Mouse (Mus musculus) mature B cell (primary cell): ENCODE data around the gene Mbnl2.

Experiments used
- in situ Hi-C: fragments of 300-500 bp; cut with MboI; formaldehyde crosslinking; loops from 2 replicates; pipeline ENCODE4 v1.14.3; 2019

Mbnl2 gene

DNA sequence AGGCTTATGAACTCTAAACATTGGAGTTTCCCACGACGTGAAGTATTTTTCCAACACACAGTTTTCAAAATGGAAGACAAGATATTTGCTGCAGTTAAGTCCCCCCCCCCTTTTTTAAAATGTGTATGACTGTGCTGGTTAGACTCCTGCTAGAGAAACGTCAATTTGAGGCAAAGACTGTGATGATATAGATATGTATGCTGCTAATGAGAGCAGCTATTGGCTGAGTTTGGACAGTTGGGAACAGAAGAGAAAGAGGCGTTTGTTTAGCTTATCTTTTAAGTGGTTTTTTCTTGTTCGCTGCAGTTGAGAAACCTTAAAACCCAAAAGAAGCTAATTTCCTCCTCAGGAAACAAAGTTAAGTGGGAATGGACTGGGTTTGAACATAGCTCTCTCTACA lies 106.7 kb downstream of the Mbnl2 start:
- in situ Hi-C loops: loop anchor here (25.0 kb wide), 1 partner anchor 245 kb away; no protein-coding TSS in a partner anchor

DNA sequence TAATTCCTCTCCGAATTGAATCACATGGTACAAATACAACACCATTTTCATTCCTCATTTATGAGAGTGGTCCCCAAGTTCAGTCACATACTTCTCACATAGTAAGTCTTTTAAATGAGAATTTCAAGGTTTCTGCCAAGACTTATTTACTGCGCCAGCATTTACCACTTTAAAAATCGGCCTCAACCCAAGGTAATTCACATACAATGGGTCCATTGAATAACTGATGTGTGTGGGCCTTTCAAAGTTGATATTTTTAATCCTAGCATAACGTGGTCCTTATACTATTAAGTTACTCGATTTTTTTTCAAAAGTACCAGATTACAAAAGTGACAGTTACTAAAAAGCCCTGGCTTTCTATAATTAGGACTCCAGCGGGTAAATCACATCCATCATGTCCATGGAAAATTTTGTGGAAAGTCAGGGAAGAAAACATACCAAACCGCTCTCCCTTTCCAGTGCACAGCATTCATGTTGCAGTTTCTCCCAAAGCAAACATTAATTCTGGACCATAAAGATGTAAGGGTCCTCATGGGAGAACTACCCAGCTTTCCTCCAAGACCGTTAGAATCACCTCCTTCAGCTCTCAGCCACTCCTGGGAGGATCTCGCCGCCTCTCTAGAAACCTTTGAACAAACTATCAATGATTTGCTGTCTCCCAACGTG lies 107.8 kb downstream of the Mbnl2 start:
- in situ Hi-C loops: loop anchor here (25.0 kb wide), 1 partner anchor 246 kb away; no protein-coding TSS in a partner anchor

DNA sequence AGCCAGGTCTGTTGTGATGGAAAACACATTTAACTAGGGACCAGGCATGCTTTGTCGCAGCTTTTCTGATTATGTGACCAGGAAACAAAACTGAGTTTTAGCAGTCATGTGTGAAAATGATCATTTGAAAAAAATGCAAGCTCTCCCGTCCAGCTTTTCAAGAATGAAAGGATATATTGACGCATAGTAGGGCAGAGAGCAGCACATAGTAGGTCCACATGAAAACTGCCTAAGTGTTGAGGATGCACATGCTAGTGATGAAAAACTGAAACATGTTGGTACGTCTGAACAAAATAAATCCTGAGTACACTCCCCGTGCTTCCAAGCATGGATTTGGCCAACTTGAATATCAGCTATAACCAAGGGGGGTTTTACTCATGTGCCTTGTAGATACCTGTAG lies 109.1 kb downstream of the Mbnl2 start:
- in situ Hi-C loops: loop anchor here (25.0 kb wide), 1 partner anchor 247 kb away; no protein-coding TSS in a partner anchor

DNA sequence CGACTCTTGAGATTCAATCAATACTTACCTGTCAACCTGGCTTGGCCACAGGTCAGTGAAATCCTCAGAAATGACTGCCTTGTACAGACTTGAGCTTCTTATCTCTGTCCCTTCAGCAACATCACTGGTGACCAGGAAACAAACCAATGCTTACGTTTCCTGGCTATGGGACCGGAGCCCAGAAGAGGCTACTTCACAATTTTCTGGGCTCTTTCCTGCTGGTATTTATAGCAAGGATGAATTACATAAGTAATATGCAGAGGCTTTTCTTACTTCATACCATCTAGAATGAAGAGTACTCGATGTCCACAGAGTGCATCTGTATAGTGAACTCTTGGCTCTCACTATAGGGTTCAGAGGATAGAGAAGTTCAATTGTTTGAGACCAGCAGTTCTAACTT lies 111.8 kb downstream of the Mbnl2 start:
- in situ Hi-C loops: loop anchor here (25.0 kb wide), 1 partner anchor 250 kb away; no protein-coding TSS in a partner anchor

DNA sequence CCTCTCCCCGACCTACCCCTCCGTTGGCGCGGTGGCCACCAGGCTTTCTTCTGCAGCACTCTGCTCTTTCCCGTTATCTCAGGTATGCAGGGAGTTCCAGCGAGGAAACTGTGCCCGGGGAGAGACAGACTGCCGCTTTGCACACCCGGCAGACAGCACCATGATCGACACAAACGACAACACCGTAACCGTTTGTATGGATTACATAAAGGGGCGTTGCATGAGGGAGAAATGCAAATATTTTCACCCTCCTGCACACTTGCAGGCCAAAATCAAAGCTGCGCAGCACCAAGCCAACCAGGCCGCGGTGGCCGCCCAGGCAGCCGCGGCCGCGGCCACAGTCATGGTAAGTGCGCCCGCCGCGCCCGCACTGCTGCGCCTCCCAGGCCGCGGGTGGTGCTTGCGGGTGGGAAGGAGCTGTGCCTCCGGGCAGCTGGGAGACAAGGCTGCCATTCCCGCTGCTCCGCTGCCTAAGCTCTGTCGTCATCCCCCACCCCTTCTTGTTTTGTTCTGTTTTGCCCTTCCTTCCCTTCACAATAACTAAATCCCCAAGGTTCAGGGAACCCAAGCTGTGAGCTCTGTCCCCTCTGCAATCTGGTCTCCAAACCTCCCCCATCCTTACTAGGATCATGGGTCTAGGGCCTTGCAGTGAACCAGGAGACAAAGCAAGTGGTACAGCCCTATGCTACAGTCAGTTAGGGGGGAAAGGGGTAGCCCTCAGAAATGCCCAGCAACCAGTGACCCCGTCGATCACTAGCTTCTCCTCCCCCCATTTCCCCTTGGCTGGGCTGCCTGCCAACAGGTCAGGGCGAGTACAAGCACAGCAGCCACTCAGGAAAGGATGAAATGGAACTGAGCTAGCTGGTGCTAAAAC lies 113.6 kb downstream of the Mbnl2 start:
- in situ Hi-C loops: loop anchor here (25.0 kb wide), 1 partner anchor 252 kb away; no protein-coding TSS in a partner anchor

DNA sequence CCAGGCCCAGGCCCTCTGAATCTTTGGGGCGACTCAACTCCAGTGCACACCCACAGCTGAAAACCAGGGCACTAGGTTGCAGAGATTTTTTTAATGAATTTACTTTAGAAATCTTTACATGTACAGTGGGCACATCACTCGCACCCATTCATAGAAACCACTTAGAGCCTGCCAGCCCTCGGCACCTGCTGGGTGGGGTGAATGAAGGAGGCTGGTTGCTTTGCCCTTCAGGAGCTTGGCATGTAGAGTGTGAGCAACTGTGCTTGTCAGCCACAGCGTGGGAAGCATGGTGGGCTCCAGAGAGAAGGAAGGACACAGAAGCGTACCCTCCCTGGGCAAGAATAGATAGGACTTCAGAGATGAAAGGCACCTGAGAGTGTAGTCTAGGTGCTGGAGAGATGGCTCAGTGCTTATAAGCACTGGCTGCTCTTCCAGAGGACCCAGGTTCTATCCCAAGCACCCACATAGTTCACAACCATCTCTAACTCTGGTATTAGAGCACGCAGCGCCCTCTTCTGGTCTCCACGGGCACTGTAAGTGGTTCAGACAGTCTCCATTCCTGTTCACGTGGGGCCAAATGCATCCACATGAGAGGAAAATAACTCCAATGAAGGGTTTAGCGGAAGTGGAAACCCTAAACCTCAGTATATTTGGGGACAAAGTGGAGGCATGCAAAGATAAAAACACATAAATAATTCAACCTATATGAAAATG lies 114.9 kb downstream of the Mbnl2 start:
- in situ Hi-C loops: loop anchor here (25.0 kb wide), 1 partner anchor 253 kb away; no protein-coding TSS in a partner anchor

DNA sequence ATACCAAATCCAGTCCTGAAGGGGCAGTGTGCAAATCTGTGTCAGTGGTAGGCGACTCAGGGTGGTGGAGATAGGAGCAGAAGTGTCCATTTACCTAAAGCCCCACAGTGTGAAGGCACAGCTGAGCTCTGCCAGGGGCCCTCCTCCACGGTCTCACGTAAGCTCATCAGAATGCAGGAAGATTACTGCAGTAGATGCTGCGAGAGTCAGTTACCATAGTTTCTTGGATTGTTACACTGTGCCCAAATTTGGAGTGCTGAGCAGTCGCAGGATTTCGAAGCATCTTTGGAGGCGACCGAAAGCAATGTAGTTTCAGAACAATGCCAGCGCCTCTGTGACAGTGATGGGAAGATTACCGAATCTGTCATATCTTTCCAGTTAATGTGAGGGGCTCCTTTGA lies 116.2 kb downstream of the Mbnl2 start:
- in situ Hi-C loops: loop anchor here (25.0 kb wide), 1 partner anchor 254 kb away; no protein-coding TSS in a partner anchor

DNA sequence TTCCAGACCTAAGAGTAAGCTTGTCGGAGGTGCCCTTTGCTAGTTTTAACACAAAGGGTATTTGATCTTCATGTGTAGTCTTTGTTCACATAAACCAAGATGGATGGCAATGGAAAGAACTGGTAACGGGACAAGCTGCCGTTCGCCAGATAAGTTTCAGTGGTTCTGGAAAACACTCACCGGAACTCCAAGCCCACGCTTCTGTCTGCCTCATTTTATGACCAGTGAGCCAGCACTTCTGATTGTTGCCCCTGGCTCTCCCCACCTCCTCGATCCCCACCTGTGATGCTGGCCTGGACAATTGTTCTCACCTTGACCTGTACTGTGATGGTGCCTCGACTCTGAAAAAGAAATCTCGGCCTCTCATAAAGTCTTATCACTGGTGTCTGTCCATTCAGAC lies 117.0 kb downstream of the Mbnl2 start:
- in situ Hi-C loops: loop anchor here (25.0 kb wide), 1 partner anchor 255 kb away; no protein-coding TSS in a partner anchor

DNA sequence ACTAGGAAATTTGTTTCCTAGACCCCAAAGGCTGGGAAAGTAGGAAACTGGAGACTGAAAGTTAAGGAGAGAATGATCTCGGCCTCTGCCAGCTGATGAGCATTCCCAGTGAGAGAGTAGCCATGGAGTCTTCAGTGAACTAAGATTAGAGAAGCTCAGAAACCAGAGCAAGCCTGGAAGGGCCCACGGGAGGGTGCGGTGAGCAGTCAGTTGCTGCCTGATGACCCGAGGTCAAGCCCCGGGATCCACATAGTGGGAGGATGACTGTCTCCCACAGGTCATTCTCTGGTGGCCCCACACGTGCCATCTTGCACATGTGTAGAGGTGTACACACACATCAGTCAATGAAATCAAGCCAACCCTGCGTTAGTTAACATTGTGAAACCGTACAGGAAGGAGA lies 118.0 kb downstream of the Mbnl2 start:
- in situ Hi-C loops: loop anchor here (25.0 kb wide), 1 partner anchor 256 kb away; no protein-coding TSS in a partner anchor

DNA sequence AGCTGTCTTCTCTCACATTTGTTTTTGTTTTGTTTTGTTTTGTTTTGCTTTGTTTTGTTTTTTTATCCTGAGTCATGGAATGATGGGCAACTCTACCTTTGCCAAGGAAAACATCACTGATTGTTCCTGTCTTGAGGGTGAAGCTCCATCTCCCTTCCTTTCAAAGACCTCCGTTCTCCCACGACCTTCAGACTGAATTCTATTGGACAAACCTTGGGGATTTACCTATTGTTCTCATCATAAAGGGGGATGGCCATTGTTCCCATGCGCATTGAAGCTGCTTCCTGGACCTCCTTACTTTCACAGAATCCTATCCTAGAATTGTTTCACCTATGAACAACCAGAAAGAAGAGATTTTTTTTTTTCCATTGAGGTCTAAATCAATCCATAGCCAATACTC lies 118.7 kb downstream of the Mbnl2 start:
- in situ Hi-C loops: loop anchor here (25.0 kb wide), 1 partner anchor 257 kb away; no protein-coding TSS in a partner anchor

DNA sequence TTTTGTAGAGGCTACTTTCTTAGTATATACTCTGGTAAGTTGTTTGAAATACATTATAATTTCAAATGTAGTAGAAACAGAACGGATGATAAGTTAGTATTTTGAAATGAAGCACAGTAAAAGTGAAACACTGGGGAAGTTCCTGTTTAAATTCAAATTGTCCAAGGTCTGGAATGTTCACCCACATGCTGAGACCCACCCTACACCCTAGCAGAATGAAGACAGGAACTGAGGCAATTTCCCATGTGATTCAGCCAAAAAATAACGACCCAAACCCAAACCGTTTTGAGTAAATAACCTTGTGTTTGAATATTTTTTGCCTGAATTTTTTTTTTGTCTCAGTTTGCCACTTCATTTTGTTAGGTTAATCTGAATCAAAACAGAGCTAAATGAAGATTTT lies 119.4 kb downstream of the Mbnl2 start:
- in situ Hi-C loops: loop anchor here (25.0 kb wide), 1 partner anchor 258 kb away; no protein-coding TSS in a partner anchor

DNA sequence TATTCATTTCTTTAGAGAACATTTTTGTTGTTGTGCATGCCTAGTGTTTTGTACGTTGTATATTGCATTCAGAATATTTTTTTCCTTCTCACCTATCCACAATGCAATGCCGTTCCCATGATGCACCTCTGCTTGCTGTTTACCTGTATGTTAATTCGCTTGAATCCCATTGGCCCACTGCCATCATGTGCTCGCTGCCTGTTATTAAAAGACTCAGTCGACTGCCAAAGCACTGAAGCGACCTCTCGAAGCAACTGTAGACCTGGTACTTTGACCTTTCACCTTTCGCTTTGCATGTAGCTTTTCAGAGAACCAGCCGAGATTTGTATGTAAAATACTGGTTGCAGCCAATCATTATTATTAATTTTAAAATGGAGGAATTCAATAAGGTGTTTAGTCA lies 120.0 kb downstream of the Mbnl2 start:
- in situ Hi-C loops: loop anchor here (25.0 kb wide), 1 partner anchor 258 kb away; no protein-coding TSS in a partner anchor

DNA sequence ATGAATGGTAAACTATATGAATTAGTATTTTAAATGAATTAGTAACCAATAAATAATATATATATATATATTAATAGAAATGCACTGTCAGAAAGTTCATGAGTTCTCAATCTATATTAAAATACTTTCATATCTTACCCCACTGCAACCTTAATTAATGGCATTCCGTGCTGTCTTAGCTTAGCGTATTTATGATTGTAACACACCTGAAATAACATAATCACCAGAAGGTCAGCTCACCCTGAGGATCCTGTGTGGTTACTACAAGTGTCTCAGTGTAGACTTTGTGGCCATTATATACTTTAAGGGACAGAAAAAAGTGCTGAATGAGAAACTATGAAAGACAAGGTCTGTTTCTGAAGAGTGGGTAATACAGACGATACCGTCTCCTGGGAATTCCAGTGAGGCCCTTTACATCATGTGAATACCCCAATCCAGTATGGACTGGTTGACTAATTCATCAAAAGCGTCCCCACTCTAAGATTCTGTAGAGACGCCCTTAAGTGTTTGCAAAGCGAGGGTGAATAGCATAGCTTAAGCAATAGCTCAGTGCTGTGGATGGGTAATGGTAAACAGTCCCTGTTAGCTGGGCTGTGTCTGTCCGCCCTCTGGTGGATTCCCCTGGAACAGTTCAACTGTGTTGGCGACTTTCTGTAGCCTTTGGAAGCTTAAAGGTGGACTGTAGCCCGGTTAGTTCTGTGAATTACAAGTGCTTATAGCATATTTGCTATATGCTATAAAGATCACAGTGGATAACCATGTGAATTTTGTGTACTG lies 122.6 kb downstream of the Mbnl2 start:
- in situ Hi-C loops: loop anchor here (25.0 kb wide), 1 partner anchor 261 kb away; no protein-coding TSS in a partner anchor

DNA sequence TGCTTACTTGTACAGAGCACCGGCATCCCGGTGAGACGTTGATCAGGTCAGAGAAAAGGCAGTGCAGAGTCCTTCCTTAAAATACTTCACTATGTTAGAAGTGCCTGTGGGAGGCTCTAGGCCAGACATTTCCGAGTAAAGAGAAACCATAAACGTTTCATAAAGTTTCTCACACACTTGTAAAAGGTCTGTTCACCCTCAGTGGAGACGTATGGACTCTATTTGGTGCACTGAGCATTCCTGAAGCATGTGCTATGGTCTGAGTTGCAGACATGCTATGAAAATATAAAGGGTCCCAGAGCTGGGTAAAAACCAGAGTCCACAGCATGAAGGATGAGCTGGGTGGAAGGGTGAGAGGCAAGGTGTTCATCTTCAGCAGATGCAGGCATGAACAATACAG lies 124.1 kb downstream of the Mbnl2 start:
- in situ Hi-C loops: loop anchor here (10.0 to 25.0 kb wide), 2 partner anchors 125 to 262 kb away; partner anchors contain the start of gene Mbnl2

DNA sequence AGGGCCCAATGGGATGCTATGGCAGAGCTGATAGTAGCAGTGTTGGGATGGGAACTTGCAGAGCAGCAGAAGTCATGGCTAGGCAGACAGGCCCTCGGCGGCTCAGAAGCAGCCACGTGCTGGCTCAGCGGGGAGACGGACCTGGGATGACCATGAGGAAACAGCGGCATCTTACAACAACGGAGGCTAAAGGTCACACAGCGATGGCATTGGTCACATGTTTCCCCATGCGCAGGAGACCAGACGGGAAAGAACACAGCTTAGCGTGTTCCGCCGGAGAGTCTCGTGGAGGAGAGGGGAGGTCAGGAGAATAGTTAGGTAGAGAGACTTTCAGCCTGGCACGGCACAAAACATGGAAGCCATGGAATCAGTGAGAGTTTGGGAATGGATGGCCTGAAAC lies 125.7 kb downstream of the Mbnl2 start:
- in situ Hi-C loops: loop anchor here (10.0 kb wide), 1 partner anchor 126 kb away; the partner anchor contains the start of gene Mbnl2

DNA sequence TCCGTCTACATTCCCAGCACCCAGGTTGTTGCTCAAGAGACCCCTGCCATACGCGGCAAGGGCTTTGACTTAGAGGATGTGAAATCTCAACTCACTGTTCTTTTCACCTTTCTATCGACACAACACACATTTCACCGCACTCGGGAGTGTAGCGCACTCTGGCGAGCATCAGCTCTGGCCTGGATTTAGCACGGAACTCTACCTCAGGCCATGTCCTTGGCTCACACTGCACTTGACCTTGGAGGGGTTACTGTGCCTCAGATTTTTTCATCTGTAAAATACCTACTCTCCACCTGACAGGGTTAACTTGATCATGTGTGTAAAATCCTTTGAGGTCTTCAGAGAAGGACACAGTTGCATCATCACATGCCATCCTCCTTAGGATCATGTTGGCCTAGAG lies 127.2 kb downstream of the Mbnl2 start:
- in situ Hi-C loops: loop anchor here (10.0 kb wide), 1 partner anchor 128 kb away; the partner anchor contains the start of gene Mbnl2

DNA sequence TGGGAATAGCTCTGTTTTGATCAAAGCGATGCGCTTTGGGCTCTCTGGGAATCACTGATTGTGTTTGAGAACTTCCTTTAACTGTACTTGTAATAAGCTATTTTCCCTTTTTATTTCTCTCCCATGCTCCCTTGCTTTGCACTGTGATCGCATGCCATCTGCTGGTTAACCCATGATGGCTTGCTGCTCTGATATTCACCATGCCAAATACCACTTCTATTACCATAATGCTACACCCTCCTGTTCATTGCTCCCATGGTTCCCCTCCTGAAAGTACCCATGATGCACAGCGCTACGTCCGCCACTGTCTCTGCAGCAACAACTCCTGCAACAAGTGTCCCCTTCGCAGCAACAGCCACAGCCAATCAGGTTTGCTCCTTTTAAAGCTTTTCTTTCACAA lies 128.9 kb downstream of the Mbnl2 start:
- in situ Hi-C loops: loop anchor here (10.0 kb wide), 1 partner anchor 130 kb away; the partner anchor contains the start of gene Mbnl2

DNA sequence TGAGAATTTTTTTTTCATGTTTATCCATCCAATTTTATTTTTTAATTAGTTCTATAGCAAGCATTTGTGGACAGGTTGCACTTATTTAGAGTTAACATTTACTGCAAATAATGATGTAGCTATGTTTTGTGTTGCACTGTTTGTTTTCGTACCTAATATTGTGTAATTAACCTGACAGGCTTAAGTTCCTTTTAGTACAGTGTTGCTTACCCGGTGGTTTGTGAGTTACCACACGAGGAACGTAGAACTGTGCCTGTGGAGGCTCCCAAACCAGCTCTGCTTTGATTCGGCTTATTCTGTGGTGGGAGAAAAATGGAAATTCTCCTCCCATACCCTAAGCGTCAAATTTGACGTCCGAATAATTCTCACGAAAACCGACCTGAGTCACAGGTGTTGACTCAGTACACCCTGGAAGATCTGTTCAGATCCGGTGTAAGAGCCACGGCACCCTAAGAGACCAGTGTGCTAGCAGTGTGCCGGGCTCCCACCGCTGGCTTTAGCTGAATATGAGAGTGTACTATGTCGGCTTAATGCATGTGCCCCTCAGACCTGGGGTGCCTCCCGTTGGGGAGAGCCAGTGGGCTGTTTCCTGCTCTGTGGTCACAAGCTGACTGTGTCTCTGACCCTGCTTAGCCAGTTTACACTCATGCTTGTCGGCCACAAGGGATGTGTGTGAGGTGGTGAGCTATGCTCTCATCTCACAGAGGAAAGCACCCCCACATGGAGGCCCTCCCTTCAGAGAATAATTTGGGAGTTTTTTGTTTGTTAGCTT lies 129.5 kb downstream of the Mbnl2 start:
- in situ Hi-C loops: loop anchor here (10.0 kb wide), 1 partner anchor 130 kb away; the partner anchor contains the start of gene Mbnl2

DNA sequence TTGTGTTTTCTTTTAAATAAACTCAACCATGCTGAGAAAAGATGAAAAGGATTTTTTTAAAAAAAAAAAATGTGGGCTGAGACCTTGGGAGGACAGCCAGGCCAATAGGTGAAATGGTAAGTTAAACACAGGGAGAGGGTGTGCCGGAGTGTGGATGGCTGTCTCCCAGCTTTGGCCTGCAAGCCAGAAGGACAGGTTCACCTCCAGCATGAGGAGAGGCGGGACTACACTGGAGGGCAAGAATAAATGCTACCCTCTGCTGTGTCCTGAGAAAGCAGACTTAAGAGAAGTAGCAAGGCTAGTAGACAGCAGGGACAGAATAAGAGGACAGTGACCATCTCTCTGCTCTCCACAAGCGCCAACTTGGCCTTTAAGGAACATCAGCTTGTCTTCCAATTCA lies 130.1 kb downstream of the Mbnl2 start:
- in situ Hi-C loops: loop anchor here (10.0 kb wide), 1 partner anchor 131 kb away; the partner anchor contains the start of gene Mbnl2
